Mouse (Mus musculus): ENCODE data around the gene Enc1. TPM values are rescaled to one million over a fixed set of nuclear protein-coding genes. Genes with fewer than 3 reads are reported as not detected.

Gene Enc1
- total RNA-seq (2015) (2.0 and 3.0 TPM in 2 replicates), total RNA-seq (2017) (2.3 and 3.5 TPM in 2 replicates)

DNA sequence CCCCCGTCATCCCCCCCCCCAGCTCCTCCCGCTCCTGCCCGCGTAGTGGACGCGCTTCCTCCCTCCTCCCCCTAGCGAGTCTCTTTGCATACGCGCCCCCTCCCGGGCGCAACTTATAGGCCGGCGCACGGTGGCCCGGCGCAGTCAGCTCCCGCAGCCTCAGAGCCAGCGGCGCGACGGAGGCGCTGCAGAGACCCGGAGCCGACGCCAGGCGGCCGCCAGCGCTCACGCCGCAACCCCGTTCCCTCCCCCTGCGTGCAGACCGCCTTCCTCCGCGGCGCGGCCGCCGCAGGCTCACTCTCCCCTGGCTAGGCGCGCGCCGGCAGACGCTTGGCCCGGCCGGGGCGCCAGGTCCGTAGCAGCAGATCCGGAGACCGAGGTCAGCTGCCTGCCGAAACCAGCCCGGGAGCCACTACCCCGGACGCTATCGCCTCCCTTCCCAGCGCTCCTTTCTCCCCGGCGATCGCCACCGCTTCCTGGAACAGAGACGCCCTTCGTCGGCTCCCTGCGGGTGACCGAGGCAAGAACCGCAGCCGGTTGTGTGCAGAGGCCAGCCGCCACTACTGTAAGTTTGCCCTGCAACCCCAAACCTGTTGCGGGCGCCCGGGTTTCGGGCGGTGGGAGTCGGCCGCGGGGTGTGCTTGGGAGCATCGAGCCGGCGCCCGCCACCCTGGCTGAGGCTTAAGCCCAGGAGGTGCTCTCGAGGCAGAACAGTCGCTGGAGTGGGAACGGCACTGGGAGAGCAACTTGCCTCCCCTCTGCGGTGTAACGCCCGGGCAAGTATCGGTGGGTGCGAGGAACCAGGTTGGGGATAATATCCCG is at the start of gene Enc1:
Gene Enc1, plus strand, starts transcription at position 141 of the 822 bp plus-strand sequence.
- peak; percentile 85 for ATAC-seq (ENCODE audit: poor library complexity, severe bottlenecking)

DNA sequence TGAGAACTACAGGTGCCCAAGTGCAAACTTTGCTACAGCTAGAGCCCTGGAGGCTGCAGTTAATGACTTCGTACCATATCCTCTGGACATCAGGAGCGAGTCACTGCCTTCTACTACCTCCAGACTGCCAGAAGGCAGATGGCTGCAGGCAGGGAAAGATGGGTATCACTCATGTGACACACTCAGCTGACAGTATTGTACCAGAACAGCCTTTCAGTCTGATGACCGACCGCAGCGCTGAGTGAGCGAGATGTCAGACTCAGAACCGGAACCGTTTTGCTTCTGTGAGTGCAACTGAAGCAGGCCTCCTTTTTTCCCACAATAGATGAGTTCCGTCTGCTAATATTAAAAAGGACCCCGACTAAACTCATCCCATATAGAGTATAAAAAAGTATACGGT is 48.3 kb upstream of the Enc1 start:
- ATAC-seq (ENCODE audit: poor library complexity, severe bottlenecking): no peak

DNA sequence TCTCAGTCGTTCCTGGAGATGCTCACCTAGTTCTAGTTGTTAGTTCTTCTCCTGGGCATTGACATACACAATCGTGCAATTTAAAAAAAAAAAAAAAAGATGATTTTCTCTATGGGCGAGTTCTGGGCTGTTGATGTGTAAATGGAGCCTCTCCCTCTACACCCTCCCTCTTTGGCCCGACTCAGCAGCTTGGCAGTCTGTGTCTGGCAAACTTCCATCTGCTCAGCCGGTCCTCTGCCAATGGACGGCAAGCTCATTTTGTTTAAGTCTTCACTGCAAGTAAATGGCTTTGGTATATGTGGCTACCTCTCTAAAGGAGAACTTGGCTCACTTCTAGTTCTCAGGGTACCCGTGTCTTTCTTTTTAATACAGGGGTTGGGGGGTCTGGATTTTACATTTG is 47.5 kb upstream of the Enc1 start:
- no peak for ATAC-seq (ENCODE audit: poor library complexity, severe bottlenecking)

DNA sequence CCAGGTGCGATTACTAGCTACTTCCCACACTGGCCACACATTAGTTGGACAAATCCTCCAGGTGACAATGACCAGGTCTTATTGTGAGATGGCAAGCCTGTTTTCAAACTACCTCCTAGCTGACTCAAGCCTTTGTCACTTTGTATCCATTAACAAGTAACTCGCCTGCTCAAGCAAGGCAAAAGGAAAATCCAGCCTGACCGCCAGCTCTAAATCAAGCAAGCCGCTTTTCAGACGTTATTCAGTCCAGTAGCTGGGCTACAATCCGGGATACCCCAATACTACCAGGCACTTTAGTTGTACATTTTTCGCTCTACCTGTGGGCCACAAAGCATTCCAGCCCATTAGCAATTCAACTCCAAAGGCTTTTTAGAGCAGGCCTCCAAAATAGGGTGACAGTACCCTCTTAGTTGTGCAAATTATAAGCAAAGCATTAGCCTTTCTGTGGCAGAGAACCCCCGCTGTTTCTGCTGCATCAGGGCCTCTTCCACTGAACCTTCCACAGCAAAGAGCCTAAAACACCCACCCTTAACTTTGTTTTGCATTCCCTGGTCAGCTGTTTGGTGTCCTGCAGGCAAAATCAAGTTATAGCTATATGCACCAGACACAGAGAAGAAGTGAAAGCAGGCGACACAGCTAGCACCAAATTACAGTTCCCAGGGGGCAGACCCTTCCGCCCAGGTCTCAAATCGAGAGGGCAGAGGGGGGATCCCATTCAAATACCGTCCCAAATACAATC is 44.5 kb upstream of the Enc1 start:
- peak; percentile 5; the same call in 1 of the 2 replicates for ATAC-seq (ENCODE audit: poor library complexity, severe bottlenecking)

DNA sequence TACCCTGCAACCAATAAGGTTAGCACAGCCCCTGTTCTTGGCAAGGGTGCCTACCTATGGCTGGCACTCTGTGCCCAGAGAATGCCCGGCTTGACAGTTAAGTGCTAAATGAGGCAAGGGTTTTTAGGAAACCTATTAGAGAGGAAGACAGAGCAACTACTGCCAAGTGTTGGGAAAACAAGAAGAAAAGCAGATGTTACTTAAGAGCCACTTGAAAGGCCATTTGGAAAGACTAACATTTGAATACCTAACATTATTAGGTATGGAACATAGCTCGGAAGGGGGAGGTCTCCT is 44.0 kb upstream of the Enc1 start:
- peak; percentile 22 for ATAC-seq (ENCODE audit: poor library complexity, severe bottlenecking)

DNA sequence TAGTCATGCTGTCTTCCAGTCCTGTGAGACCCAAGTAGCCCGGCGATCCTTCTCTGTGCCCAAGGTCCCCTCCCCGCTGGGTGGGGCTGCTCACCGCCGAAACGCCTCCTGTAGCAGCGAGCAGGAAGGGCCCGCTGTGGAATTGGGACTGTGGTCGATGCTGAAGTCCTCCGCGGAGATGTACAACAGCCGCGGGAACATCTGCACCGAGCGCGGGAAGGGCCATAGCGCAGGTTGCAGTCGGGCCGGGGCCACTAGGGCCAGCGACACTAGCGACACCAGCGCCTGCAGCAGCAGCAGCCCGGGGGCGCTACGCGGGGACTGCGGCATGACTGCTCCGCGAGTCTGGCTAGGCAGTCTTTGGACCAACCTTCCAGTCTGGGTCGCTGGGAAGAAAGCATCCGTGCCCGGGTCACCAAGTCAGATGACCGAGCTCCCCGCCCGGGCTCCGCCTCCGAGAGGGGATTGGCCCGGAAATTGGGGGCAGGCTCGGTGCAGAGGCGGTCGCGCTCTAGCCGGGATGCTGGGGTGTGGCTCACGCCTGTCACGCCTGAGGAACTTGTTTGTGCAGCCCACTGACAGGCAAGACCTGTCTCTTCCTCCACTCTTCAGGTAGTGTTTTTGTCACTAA is 42.9 kb upstream of the Enc1 start, which contains the start of gene Hexb:
Gene Hexb, minus strand, starts transcription at position 426 of the 631 bp plus-strand sequence.
- ATAC-seq (ENCODE audit: poor library complexity, severe bottlenecking): peak; percentile 96

DNA sequence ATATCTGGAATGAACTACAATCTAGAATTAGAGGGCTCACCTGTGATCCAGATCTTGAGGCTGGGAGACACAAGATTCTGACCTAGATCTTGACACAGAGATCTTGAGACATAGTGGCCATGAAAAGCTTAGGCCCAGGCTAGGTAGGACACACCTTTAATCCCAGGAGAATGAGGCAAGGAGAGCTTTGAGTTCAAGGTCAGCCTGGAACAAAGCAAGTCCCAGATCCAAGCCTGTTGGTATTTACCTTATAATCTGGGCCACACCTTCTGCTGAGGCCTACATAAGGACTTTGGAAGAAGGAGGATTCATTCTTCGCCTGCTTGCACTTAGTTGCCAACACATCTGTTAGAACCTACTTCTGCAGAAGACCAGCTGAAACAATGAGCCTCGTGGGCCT is 41.8 kb upstream of the Enc1 start:
- ATAC-seq (ENCODE audit: poor library complexity, severe bottlenecking): no peak

DNA sequence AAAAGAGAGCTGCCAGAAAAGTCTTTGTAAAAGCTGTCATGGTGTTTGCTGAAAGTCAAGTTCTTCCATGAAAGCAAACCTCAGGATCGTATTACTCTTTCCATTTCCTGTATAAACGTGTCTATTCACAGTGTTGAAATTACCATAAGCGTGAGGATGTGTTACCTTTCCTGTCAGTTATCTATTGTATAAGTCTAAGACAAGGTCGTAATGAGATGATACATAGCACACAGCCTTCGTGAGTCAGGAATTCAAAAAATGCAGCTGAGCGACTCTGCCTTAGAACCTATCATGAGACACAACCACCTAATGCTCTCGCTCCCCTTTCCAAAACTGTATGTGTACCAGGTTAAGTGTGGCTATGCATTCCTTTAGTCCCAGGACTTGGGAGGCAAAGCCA is 39.8 kb upstream of the Enc1 start:
- no peak for ATAC-seq (ENCODE audit: poor library complexity, severe bottlenecking)

DNA sequence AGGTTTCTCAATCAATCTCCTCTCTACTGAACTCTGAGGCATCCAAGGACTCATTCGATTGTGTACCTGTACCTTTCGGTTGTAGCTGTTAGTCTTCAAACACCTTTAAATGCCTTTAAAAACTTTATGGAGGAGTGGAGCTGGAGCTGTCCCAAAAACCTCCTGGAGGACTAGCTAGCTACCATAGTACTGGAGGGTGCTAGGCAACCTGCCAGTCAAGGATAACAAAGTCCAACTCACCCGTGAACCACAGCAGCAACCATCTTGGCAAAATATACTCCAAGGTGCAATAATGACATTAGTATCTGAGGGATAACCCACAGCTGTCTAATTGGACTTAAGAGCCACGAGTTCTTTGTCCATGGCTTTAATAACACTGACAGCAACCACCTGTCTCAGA is 39.0 kb upstream of the Enc1 start:
- ATAC-seq (ENCODE audit: poor library complexity, severe bottlenecking): no peak

DNA sequence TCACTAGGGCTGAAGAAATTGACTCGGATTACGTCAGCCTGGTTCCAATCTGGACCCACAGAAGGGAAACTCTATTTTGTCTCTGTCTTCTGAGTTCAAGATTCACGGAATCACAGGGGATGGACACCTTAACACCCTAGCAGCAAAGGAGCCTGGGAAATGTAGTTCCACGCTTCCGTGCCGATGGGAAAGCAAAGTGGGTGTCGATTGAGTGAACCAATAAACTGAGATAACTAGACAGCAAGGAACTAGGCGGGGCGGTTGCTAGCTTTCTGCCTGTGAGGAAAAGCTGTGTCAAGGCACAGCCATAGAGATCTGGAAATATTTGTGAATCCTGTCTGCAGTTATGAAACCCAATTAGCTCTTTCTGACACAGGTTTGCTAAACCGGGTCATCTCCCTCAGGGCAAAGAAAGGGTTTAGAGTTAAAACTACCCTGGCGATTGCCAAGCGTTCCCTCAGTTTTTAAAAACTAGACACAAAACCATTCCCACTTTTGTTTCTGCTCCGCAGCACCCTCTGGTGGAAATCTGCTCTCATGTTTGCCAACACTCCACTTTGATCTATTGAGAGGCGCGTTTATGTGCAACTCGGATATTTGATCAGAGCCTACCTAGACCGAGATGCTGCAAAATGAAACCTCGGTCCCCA is 35.7 kb upstream of the Enc1 start:
- ATAC-seq (ENCODE audit: poor library complexity, severe bottlenecking): peak; percentile 68

DNA sequence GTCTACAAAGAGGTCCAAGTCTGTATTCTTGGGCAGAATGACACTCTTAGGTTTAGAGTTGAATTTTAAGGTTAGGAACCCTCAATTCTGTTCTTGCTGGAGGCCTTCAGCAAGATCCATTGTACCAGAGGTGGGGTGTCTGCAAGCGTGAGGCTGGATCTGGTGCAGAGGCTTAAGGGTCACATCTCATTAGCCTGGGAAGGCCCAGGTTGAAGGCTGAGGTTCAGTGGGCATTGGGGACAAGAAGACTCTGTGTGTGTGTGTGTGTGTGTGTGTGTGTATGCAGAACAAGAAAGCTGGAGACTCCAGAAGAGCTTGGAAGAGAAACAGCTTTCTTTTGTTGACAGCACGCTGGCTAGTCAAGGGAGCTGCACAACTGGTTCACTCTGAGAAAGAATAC is 34.9 kb upstream of the Enc1 start:
- ATAC-seq (ENCODE audit: poor library complexity, severe bottlenecking): no peak

DNA sequence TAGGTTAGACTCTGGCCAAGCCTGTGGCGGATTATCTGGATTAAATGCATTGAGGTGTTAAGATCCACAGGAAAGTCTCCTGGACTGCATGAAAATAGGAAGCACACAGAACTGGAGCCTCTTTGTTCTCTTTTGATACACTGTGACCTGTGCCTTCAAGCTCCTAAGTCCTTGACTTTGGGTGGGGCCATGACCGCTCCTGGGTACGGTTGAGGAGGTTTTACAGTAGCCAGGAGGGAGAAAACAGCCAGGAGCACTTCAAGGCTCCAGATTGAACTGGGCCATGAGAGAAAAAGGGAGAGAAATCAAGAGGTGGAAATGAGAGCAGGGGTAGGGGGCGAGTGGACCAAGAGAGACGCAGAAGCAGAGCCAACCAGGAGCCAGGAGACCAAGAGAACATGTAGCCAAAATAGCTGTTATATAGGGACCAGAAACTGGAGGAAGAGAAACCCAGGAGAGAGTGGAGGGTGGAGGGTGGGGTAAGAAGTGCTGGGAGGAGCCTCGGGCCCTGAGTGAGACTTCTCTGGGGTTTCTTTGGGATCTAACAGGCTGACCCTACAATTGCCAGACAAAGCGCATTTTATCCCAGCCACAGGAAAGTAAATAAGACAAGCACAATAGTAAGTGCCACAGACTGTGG is 33.3 kb upstream of the Enc1 start:
- ATAC-seq (ENCODE audit: poor library complexity, severe bottlenecking): peak; percentile 41

DNA sequence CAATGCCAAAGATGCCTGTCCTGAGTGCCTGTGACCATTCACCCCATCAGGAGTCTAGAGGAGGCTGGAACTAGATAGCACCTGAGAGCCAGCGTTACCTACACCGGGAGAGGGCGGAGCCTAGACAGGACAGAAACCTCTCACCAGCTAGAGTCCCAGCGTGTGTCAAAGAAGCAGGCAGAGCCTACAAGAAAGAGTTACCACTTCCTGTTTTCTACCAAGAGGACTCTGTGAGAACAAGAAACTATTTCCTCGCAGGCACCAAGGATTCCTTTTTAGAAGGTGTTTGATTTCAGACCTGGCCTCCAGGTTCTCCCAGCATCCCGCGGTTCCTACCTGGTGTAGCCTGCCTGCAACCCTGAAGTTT is 32.8 kb upstream of the Enc1 start:
- peak; percentile 77 for ATAC-seq (ENCODE audit: poor library complexity, severe bottlenecking)

DNA sequence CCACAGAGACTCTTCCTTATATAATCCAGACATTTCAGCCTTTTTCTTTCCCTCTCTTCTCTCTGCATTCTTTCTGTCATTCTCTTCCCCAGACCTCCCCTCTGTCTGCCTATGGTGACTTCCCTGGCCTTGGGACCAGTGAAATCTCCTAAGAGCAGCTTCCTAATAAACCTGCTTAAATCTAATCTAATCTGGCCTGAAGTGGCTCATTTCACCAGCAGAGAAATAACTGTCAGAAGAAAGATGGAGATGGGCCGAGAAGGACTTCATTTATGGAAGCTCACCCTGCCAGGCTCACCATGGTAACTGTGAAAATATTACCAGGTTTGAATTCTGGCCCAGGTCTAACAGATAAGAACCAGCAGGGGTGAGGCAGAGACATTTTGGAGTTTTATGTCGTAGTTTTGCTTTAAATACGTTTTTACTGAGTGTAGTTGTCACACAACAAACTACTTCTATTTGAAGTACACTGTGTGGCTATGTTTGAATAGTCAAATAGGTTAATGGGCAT is 32.4 kb upstream of the Enc1 start:
- ATAC-seq (ENCODE audit: poor library complexity, severe bottlenecking): no peak

DNA sequence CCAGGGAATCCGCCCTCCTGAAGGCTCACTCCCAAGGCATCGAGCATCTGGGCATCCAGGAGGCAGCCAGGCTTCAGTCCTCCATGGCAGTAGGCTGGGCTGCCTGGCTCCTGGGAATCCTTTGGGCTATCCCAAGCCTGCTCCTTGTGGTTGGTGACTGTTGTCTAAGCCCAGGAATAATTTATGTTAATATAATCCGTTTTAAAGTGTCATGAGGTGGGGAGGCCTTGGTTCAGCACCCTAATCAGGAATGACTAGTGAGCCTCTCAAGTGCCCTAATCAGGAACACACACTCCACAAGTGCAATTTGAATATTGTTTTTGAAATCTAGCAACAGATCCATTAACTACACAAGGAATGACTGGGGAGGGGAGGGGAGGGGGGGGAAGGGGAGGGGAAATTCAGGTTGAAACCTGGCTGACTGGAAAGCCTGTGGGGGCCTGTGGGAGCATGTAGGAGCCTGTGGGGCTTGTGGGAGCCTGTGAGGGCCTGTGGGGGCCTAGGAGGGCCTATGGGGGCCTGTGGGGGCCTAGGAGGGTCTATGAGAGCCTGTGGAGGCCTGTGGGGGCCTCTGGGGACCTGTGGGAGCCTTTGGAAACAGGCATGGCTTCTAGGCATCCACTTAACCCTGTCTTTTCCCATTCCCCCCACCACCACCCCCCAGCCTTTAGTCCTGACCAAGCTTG is 26.2 kb upstream of the Enc1 start:
- no peak for ATAC-seq (ENCODE audit: poor library complexity, severe bottlenecking)

DNA sequence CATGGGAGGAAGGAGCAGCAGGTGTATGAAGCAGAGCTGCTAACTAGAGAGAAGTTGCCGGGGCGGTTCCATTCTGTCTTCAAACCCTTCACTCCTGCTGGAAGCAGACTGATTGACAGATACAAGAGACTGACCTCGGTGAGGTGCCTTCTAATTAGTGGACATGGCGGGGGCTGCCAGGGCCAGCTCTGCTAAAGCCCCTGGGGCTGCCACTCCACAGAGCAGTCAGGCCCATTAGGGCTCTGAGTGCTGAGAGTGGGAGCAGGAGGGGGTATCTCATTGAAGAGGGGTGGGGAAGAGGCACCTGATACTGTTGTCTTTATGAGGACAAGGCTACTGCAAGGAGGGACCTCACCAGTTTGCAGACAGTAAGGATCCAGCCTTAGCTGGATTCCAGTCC is 25.3 kb upstream of the Enc1 start:
- ATAC-seq (ENCODE audit: poor library complexity, severe bottlenecking): no peak

DNA sequence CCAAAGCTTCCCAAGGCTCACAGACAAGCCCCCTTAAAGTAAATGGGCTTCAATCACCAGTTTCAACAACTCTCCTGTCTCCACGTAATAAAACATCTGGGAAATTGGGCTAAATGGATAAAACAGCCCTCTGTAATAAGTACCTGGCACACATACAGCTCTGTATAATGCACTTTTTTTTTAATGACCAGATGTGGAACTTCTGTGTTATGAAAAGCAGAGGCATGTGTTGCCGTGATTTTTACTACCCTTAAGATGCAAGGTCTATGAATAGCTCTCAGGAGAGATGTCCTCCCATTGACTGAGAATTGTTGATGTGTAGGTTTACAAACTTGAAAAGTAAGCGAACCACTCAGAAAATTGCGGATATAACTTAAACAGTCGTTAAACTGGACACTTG is 24.7 kb upstream of the Enc1 start:
- ATAC-seq (ENCODE audit: poor library complexity, severe bottlenecking): no peak

DNA sequence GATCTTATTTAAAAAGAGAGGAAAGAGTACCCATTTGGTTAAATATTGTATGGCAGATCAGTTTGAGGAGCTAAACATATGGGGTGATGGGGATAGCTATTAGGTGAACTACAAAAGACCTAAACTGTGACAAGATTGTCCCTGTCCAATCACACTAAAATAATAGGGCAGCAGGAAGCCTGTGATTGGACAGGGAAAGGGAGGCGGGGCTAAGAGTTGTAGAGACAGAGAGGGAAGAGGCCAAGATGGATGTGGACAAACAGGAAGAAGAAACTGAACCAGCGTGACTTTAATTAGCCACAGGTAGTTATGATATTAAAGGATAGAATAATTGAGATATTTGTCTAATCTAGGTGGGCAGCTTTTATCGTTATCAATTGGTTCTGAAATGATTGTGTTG is 20.9 kb upstream of the Enc1 start:
- no peak for ATAC-seq (ENCODE audit: poor library complexity, severe bottlenecking)

DNA sequence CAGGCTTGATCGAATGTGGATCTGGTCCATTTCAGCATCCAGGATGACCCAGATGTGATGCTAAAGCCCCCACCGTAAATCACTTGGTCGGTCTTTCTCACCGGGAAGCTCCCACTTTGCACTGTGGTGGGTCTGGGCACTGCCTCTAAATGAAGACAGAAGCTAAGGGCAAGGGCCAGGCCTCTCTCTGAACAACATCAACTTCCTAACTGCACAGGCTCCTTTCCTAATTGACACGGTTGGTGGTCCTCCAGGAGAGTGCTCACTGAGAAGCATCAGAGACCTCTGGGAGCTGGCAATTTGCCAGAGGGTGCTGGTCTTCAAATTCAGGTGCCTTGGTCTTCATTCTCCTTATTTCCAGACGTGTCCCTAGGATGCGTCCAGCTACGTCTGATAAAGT is 17.0 kb upstream of the Enc1 start:
- no peak for ATAC-seq (ENCODE audit: poor library complexity, severe bottlenecking)

DNA sequence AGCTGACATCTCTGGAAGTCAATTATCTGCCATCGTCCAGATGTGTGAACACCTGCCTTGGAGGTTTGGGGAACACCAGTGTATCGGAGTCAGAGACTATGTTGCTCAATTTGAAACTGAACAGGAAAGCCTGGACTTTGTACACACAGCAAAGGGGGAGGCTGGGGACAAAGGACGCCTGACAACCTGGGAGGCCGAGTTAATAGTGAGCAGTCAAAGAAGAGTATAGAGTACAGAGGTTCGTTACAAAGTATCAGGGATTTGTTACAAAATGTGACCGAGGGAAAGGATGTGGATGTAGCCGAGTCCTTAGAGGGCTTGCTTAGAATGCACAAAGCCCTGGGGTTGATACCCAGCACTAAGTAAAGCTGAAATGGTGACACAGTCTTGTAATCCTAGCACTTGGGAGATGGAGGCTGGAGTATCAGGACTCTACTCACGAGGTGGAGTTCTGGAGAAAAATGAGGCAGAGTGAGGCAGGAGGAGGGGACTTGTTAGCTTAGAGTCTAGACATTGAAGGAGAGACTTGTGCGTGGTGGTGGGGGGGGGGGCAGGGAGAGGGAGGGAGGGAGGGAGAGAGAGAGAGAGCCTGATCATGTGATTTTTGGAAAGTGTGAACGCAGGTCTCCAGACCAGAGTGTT is 16.4 kb upstream of the Enc1 start:
- ATAC-seq (ENCODE audit: poor library complexity, severe bottlenecking): no peak
